In the genomic region with DNA sequence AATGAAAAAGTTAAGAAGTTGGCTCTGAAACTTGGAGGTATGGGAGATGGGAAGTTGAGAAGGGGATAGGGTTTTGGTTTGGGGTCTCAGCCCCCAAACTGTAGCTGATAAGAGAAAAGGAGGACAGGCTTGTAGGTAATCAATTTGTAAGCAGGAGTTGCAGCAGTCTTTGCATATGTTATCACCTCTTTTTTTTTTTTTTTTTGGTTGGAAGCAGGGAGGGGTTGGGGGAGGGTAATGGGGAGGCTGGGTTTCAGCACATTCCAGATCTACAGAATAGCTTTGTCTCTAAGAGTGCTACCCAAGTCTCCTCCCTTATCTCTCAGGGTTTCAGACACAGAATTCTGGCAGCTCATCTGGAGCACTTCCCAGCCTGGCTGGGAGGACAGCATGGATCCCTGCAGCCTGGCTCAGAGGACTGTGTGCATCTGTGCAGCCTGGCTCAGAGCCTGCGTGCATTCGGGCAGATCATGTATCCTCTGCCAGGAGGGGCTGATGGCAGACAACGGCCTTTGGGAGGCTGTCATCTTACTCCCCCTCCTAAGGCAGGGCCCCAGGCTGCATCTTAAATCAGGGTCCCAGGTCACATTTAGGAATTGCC, we compare ENCODE assay signal across 8 mouse cellular contexts. TPM values are rescaled to one million over a fixed set of nuclear protein-coding genes. Genes with fewer than 3 reads are reported as not detected.
DNase-seq lines count a peak whose midpoint lies in the region; ATAC-seq and TF ChIP-seq lines count a peak whose summit lies in the region.

No protein-coding gene starts in this region.

- peak overlapping the region; percentile 84 for H3K27ac ChIP-seq in cerebellum, adult 2 months (ENCODE audit: insufficient read depth, low read length)
- H3K27ac ChIP-seq in gastrocnemius, adult 2 months: peak overlapping the region; percentile 65
- H3K27ac ChIP-seq in hindbrain, embryonic 14.5 days: peak overlapping the region; percentile 66
- H3K27ac ChIP-seq in neural tube, embryonic 14.5 days (ENCODE audit: low read depth, low read length): peak overlapping the region; percentile 78

- intact Hi-C loops in gastrocnemius, adult 2 months (cut with DNase I): no loop called here
- intact Hi-C loops in left cerebral cortex, postnatal 25 days (cut with DNase I): no loop called here

- no peaks in the 10 kb centered on the region for H3K27me3 ChIP-seq in cerebellum, adult 2 months (ENCODE audit: control insufficient read depth, insufficient read depth, low read length)
- no peaks in the 10 kb centered on the region for H3K27me3 ChIP-seq in hindbrain, embryonic 14.5 days (ENCODE audit: control insufficient read depth, insufficient read depth, low read length)
- no peaks in the 10 kb centered on the region; the same call in 1 of the 2 replicates for H3K27me3 ChIP-seq in neural tube, embryonic 14.5 days (ENCODE audit: control insufficient read depth, insufficient read depth, low read length)

- H3K9me3 ChIP-seq in hindbrain, embryonic 14.5 days (ENCODE audit: control insufficient read depth, low read length): no peaks in the 10 kb centered on the region
- H3K9me3 ChIP-seq in neural tube, embryonic 14.5 days (ENCODE audit: control insufficient read depth, low read length): no peaks in the 10 kb centered on the region

- H3K36me3 ChIP-seq in hindbrain, embryonic 14.5 days (replicated peaks; ENCODE audit: control insufficient read depth, insufficient read depth): no peaks in the 10 kb centered on the region
- H3K36me3 ChIP-seq in neural tube, embryonic 14.5 days (ENCODE audit: control insufficient read depth, insufficient read depth, low read length): no peaks in the 10 kb centered on the region

- peak overlapping the region; percentile 25 for H3K4me3 ChIP-seq in cerebellum, adult 2 months (replicated peaks; ENCODE audit: insufficient read depth, low read depth, low read length)
- H3K4me3 ChIP-seq in gastrocnemius, adult 2 months: no peak overlapping the region
- no peak overlapping the region for H3K4me3 ChIP-seq in hindbrain, embryonic 14.5 days (replicated peaks; ENCODE audit: low read length)
- no peak overlapping the region for H3K4me3 ChIP-seq in neural tube, embryonic 14.5 days (ENCODE audit: low read depth, low read length)

- H3K9ac ChIP-seq in hindbrain, embryonic 14.5 days: no peak overlapping the region
- H3K9ac ChIP-seq in neural tube, embryonic 14.5 days (replicated peaks; ENCODE audit: low read depth, low read length): no peak overlapping the region

- H3K4me2 ChIP-seq in hindbrain, embryonic 14.5 days (replicated peaks): no peak overlapping the region
- no peak overlapping the region for H3K4me2 ChIP-seq in neural tube, embryonic 14.5 days (ENCODE audit: low read depth, low read length)

- ATAC-seq in hindbrain, embryonic 14.5 days (ENCODE audit: low FRiP score): peak; percentile 53
- peak; percentile 56; the same call in 1 of the 2 replicates for ATAC-seq in neural tube, embryonic 14.5 days (ENCODE audit: low read depth)

- H3K4me1 ChIP-seq in cerebellum, adult 2 months (ENCODE audit: control insufficient read depth, insufficient read depth, low read length): peaks cover 5% of the 10 kb centered on the region
- H3K4me1 ChIP-seq in hindbrain, embryonic 14.5 days (replicated peaks; ENCODE audit: control insufficient read depth, insufficient read depth, low read length): peaks cover 6% of the 10 kb centered on the region; the same call in 1 of the 2 replicates
- no peaks in the 10 kb centered on the region; the same call in 1 of the 2 replicates for H3K4me1 ChIP-seq in neural tube, embryonic 14.5 days (ENCODE audit: control insufficient read depth, insufficient read depth, low read length)

- DNase-seq in adrenal gland, postnatal 14 days: peak; percentile 46
- DNase-seq in adrenal gland, postnatal 4 days (ENCODE audit: low spot score in 2 of 2): no peak
- DNase-seq in cerebellum, adult 2 months: peak; percentile 93 to 96
- DNase-seq in gastrocnemius, adult 2 months: peak; percentile 81
- peak; percentile 75 for DNase-seq in hindbrain, embryonic 14.5 days (ENCODE audit: low spot score)
- DNase-seq in left cerebral cortex, postnatal 25 days (ENCODE audit: low spot score in 2 of 2): peak; percentile 73 to 91
- DNase-seq in thymus, postnatal 10 days (ENCODE audit: low spot score in 2 of 2): no peak

- TF ChIP-seq POLR2A in cerebellum, adult 2 months (IDR thresholded peaks at IDR 0.05; ENCODE audit: borderline replicate concordance, insufficient read depth, low read length): no peak

- WGBS in cerebellum, adult 2 months: 0% methylated on average over 3 of the region's 3 CpGs
- 2% methylated on average over 3 of the region's 3 CpGs for WGBS in hindbrain, embryonic 14.5 days
- 4% methylated on average over 3 of the region's 3 CpGs for WGBS in neural tube, embryonic 14.5 days

- 0 out of 2 replicates have a peak, but pooled peaks have one; percentile 25 for TF ChIP-seq CTCF in cerebellum, adult 2 months (IDR thresholded peaks at IDR 0.05; ENCODE audit: borderline replicate concordance, insufficient read depth, low read depth, low read length)
- no peak for TF ChIP-seq CTCF in gastrocnemius, adult 2 months (IDR thresholded peaks at IDR 0.05)

RNA-seq across cellular contexts. Expression of a gene that starts 5.1 kb away (rescaled TPM):
- total RNA-seq in adrenal gland, postnatal 14 days (2021): 125 and 139 TPM in 2 replicates
- total RNA-seq in adrenal gland, postnatal 4 days (2021): 100 to 1,000 TPM; 138 to 147 TPM
- polyA plus RNA-seq in cerebellum, adult 2 months (2012; rRNA removed): 82.1 and 89.7 TPM in 2 replicates
- 10 to 100 TPM; 17.4 to 25.5 TPM for total RNA-seq in gastrocnemius, adult 2 months (2021)
- 71.9 and 76.7 TPM in 2 replicates for polyA plus RNA-seq in hindbrain, embryonic 14.5 days (2014; fragmentation: Nextera tagmentation; extraction: Ambion mirVana)
- total RNA-seq in left cerebral cortex, postnatal 25 days (2021): 100 to 1,000 TPM; 274 to 277 TPM
- 66.5 and 69.7 TPM in 2 replicates for polyA plus RNA-seq in neural tube, embryonic 14.5 days (2014; fragmentation: Nextera tagmentation; extraction: Ambion mirVana)

RNA-seq across cellular contexts. Expression of a gene that starts 54.9 kb away (rescaled TPM):
- 48.6 and 55.9 TPM in 2 replicates for total RNA-seq in adrenal gland, postnatal 14 days (2021)
- total RNA-seq in adrenal gland, postnatal 4 days (2021): 10 to 100 TPM; 74.6 to 78.1 TPM
- polyA plus RNA-seq in cerebellum, adult 2 months (2012; rRNA removed): 131 and 133 TPM in 2 replicates
- total RNA-seq in gastrocnemius, adult 2 months (2021): 10 to 100 TPM in 1 of 2 experiments, 1 to 10 TPM in 1; 9.1 to 13.6 TPM
- 83.7 and 84.4 TPM in 2 replicates for polyA plus RNA-seq in hindbrain, embryonic 14.5 days (2014; fragmentation: Nextera tagmentation; extraction: Ambion mirVana)
- total RNA-seq in left cerebral cortex, postnatal 25 days (2021): 10 to 100 TPM; 95.2 to 98.2 TPM
- 92.9 and 102 TPM in 2 replicates for polyA plus RNA-seq in neural tube, embryonic 14.5 days (2014; fragmentation: Nextera tagmentation; extraction: Ambion mirVana)

Comparison
In these comparisons a context has a peak if more than half of its experiments do, and no peak if none do; other contexts are left out.
1. DNase-seq: peak in adrenal gland, postnatal 14 days (single experiment), cerebellum, adult 2 months (2 of 2), gastrocnemius, adult 2 months (single experiment), hindbrain, embryonic 14.5 days (single experiment) and left cerebral cortex, postnatal 25 days (2 of 2); none in adrenal gland, postnatal 4 days (0 of 2) and thymus, postnatal 10 days (0 of 2).
2. Peak in every context shown above with its lines, with median percentiles within 50 percentile points of each other: H3K27ac ChIP-seq.